Mouse (Mus musculus) gonadal fat pad, adult 2 months (tissue): ENCODE measurements around the gene Asap3. TPM values are rescaled to one million over a fixed set of nuclear protein-coding genes. Genes with fewer than 3 reads are reported as not detected.

Source experiments
- DNase-seq: peaks from one replicate; pipeline ENCODE4 v3.0.0-alpha.2; 2012; ENCODE audit warnings: low read depth
- polyA plus RNA-seq: library from polyadenylated mRNA; depleted of rRNA; stranded (reverse); fragments of >200 nt; gene quantifications from 2 replicates; pipeline ENCODE4 v1.2.3, GENCODE M21; 2012; rRNA removed

Gene Asap3
- polyA plus RNA-seq, 1 experiment, result 6.2 TPM

DNA sequence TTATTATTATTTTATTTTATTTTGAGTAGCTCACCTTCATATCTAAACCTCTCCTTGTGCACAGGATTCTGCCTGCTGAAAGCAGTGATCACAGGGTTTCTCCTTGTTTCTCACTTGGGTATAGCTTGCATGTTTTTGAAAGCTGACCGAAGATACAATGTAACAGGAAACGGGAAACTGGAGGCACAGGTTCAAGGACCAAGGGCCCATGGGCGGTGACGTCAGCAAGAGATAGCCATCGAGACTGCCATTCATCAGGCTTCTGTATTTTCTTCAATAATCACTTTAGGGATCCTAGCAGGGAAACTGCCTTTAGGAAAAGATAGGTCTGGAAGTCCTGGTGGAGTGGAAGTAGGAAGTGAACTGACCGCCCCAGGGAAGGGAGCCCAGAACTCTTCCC, 85.5 kb downstream of the Asap3 start:
- no peak for DNase-seq

Other genes with a start within 250 kb of the Asap3 start
- 44.7 and 68.5 TPM in 2 replicates for gene Gale, start 242.6 kb upstream of the Asap3 start, polyA plus RNA-seq
- 61.8 and 75.3 TPM in 2 replicates for gene Lypla2, start 233.7 kb upstream of the Asap3 start, polyA plus RNA-seq
- gene Pithd1, start 219.1 kb upstream of the Asap3 start, polyA plus RNA-seq, result 44.7 and 48.6 TPM in 2 replicates
- gene Eloa, start 184.6 kb upstream of the Asap3 start, polyA plus RNA-seq, result 16.0 and 17.9 TPM in 2 replicates
- gene Rpl11, start 152.9 kb upstream of the Asap3 start, polyA plus RNA-seq, result 410 and 531 TPM in 2 replicates
- 113 and 205 TPM in 2 replicates for gene Id3, start 62.9 kb upstream of the Asap3 start, polyA plus RNA-seq
- gene E2f2, start 34.0 kb upstream of the Asap3 start, polyA plus RNA-seq, result 2.0 and 2.4 TPM in 2 replicates
- 3.1 and 5.1 TPM in 2 replicates for gene Tcea3, start 41.4 kb downstream of the Asap3 start, polyA plus RNA-seq
- 27.6 and 30.4 TPM in 2 replicates for gene Zfp46, start 78.3 kb downstream of the Asap3 start, polyA plus RNA-seq
- gene Hnrnpr, start 104.6 kb downstream of the Asap3 start, polyA plus RNA-seq, result 12.6 and 20.7 TPM in 2 replicates
- 0.32 and 0.41 TPM in 2 replicates for gene Htr1d, start 217.2 kb downstream of the Asap3 start, polyA plus RNA-seq